Mouse (Mus musculus) erythroblast, embryonic 14.5 days (primary cell): Measurements from ENCODE around the gene Polr1b.

Experiments used
- GATA1 ChIP-seq: IDR thresholded peaks from 2 replicates; pipeline ENCODE4 v1.6.1; 2012; ENCODE audit warnings: low read length, inconsistent platforms, mixed read lengths
- TAL1 ChIP-seq: IDR thresholded peaks from 3 replicates; pipeline ENCODE4 v1.6.1; 2012; ENCODE audit warnings: low read length, inconsistent platforms, mixed read lengths

GRCm38 (mm10) chr2:129066326-129066725, 34.5 kb upstream of the Polr1b start:
- no peak for TF ChIP-seq GATA1
- no peak for TF ChIP-seq TAL1
